Mouse (Mus musculus): ENCODE measurements around the gene Olfr1048. TPM values are rescaled to one million over a fixed set of nuclear protein-coding genes. Genes with fewer than 3 reads are reported as not detected.

Gene Olfr1048
- polyA plus RNA-seq, 1 experiment from 2014 or later, result not detected

Other genes with a start within 250 kb of the Olfr1048 start
- gene Olfr1031, start 250.0 kb downstream of the Olfr1048 start, polyA plus RNA-seq (2015; fragmentation: Nextera tagmentation; extraction: Ambion mirVana), result not detected in 2 replicates
- gene Olfr1032, start 234.7 kb downstream of the Olfr1048 start, polyA plus RNA-seq (2015; fragmentation: Nextera tagmentation; extraction: Ambion mirVana), result not detected in 2 replicates
- gene Olfr1033, start 219.7 kb downstream of the Olfr1048 start, polyA plus RNA-seq (2015; fragmentation: Nextera tagmentation; extraction: Ambion mirVana), result not detected in 2 replicates
- gene Olfr1034, start 194.4 kb downstream of the Olfr1048 start, polyA plus RNA-seq (2015; fragmentation: Nextera tagmentation; extraction: Ambion mirVana), result not detected in 2 replicates
- not detected in 2 replicates for gene Olfr1036, start 166.3 kb downstream of the Olfr1048 start, polyA plus RNA-seq (2015; fragmentation: Nextera tagmentation; extraction: Ambion mirVana)
- not detected in 2 replicates for gene Olfr1037, start 152.9 kb downstream of the Olfr1048 start, polyA plus RNA-seq (2015; fragmentation: Nextera tagmentation; extraction: Ambion mirVana)
- not detected in 2 replicates for gene Olfr1039, start 104.4 kb downstream of the Olfr1048 start, polyA plus RNA-seq (2015; fragmentation: Nextera tagmentation; extraction: Ambion mirVana)
- not detected in 2 replicates for gene Olfr1040, start 93.6 kb downstream of the Olfr1048 start, polyA plus RNA-seq (2015; fragmentation: Nextera tagmentation; extraction: Ambion mirVana)
- gene Olfr1042, start 78.5 kb downstream of the Olfr1048 start, polyA plus RNA-seq (2015; fragmentation: Nextera tagmentation; extraction: Ambion mirVana), result not detected in 2 replicates
- gene Olfr1043, start 72.8 kb downstream of the Olfr1048 start, polyA plus RNA-seq (2015; fragmentation: Nextera tagmentation; extraction: Ambion mirVana), result not detected in 2 replicates
- gene Olfr1044, start 62.5 kb downstream of the Olfr1048 start, polyA plus RNA-seq (2015; fragmentation: Nextera tagmentation; extraction: Ambion mirVana), result not detected in 2 replicates
- not detected in 2 replicates for gene Olfr52, start 54.6 kb downstream of the Olfr1048 start, polyA plus RNA-seq (2015; fragmentation: Nextera tagmentation; extraction: Ambion mirVana)
- not detected in 2 replicates for gene Olfr1045, start 37.3 kb downstream of the Olfr1048 start, polyA plus RNA-seq (2015; fragmentation: Nextera tagmentation; extraction: Ambion mirVana)
- gene Olfr1046, start 21.0 kb downstream of the Olfr1048 start, polyA plus RNA-seq (2015; fragmentation: Nextera tagmentation; extraction: Ambion mirVana), result not detected in 2 replicates
- not detected in 2 replicates for gene Olfr1047, start 8.9 kb downstream of the Olfr1048 start, polyA plus RNA-seq (2015; fragmentation: Nextera tagmentation; extraction: Ambion mirVana)
- gene Olfr1049, start 18.0 kb upstream of the Olfr1048 start, polyA plus RNA-seq (2015; fragmentation: Nextera tagmentation; extraction: Ambion mirVana), result not detected in 2 replicates
- gene Olfr1051, start 38.8 kb upstream of the Olfr1048 start, polyA plus RNA-seq (2015; fragmentation: Nextera tagmentation; extraction: Ambion mirVana), result not detected in 2 replicates
- not detected in 2 replicates for gene Olfr1052, start 52.2 kb upstream of the Olfr1048 start, polyA plus RNA-seq (2015; fragmentation: Nextera tagmentation; extraction: Ambion mirVana)
- not detected in 2 replicates for gene Olfr1053, start 75.0 kb upstream of the Olfr1048 start, polyA plus RNA-seq (2015; fragmentation: Nextera tagmentation; extraction: Ambion mirVana)
- not detected in 2 replicates for gene Olfr1054, start 95.1 kb upstream of the Olfr1048 start, polyA plus RNA-seq (2015; fragmentation: Nextera tagmentation; extraction: Ambion mirVana)
- gene Olfr1055, start 110.0 kb upstream of the Olfr1048 start, polyA plus RNA-seq (2015; fragmentation: Nextera tagmentation; extraction: Ambion mirVana), result not detected in 2 replicates
- not detected in 2 replicates for gene Olfr1056, start 122.2 kb upstream of the Olfr1048 start, polyA plus RNA-seq (2015; fragmentation: Nextera tagmentation; extraction: Ambion mirVana)
- not detected in 2 replicates for gene Olfr1057, start 138.1 kb upstream of the Olfr1048 start, polyA plus RNA-seq (2015; fragmentation: Nextera tagmentation; extraction: Ambion mirVana)
- not detected in 2 replicates for gene Olfr1058, start 148.3 kb upstream of the Olfr1048 start, polyA plus RNA-seq (2015; fragmentation: Nextera tagmentation; extraction: Ambion mirVana)
- gene Olfr1061, start 173.8 kb upstream of the Olfr1048 start, polyA plus RNA-seq (2015; fragmentation: Nextera tagmentation; extraction: Ambion mirVana), result not detected in 2 replicates
- not detected in 2 replicates for gene Olfr1062, start 186.5 kb upstream of the Olfr1048 start, polyA plus RNA-seq (2015; fragmentation: Nextera tagmentation; extraction: Ambion mirVana)
- not detected in 2 replicates for gene Olfr1065, start 210.3 kb upstream of the Olfr1048 start, polyA plus RNA-seq (2015; fragmentation: Nextera tagmentation; extraction: Ambion mirVana)
- not detected in 2 replicates for gene Olfr1066, start 216.0 kb upstream of the Olfr1048 start, polyA plus RNA-seq (2015; fragmentation: Nextera tagmentation; extraction: Ambion mirVana)
- not detected in 2 replicates for gene Olfr228, start 247.1 kb upstream of the Olfr1048 start, polyA plus RNA-seq (2015; fragmentation: Nextera tagmentation; extraction: Ambion mirVana)